Mouse (Mus musculus): ENCODE measurements at regions not wholly inside any gene's neighbourhood (a gene's known extent, or its start where the extent isn't known, plus 50 kb on each side); places are given as distances from the start of the nearest gene placed in this dataset.

GRCm38 (mm10) chr1:141954323-141954867, 1686.1 kb upstream of the B3galt2 start:
- Histone ChIP-seq H3K9me3 (ENCODE audit: control insufficient read depth, low read length) (no peaks in the 10 kb centered on the region), H3K27ac (no peak overlapping the region), H3K4me1 (replicated peaks; ENCODE audit: control insufficient read depth in 2 of 2, insufficient read depth in 2 of 2, low read length in 1 of 2) (no peaks in the 10 kb centered on the region), H3K4me3 (ENCODE audit: insufficient read depth in 1 of 2, low read depth in 2 of 2, low read length in 2 of 2) (no peak overlapping the region), H3K36me3 (replicated peaks; ENCODE audit: control insufficient read depth, insufficient read depth, low read depth) (no peaks in the 10 kb centered on the region), H3K9ac (replicated peaks) (no peak overlapping the region), H3K27me3 (ENCODE audit: control insufficient read depth, insufficient read depth, low read length) (no peaks in the 10 kb centered on the region), H3K4me2 (ENCODE audit: low read depth) (no peak overlapping the region)
- 71% methylated on average over 2 of the region's 2 CpGs for WGBS (ENCODE audit: insufficient replicate concordance)
- no peak for DNase-seq (ENCODE audit: low read depth in 3 of 3, low spot score in 3 of 3)
- ATAC-seq (ENCODE audit: insufficient read depth): no peak
- TF ChIP-seq CTCF (IDR thresholded peaks at IDR 0.05; ENCODE audit: low read depth) (no peak), EP300 (IDR thresholded peaks at IDR 0.05; ENCODE audit: low read depth) (no peak)

- Histone ChIP-seq H3K9ac (replicated peaks) (no peak overlapping the region), H3K27me3 (ENCODE audit: control insufficient read depth, insufficient read depth, low read length) (no peaks in the 10 kb centered on the region), H3K4me2 (ENCODE audit: low read depth) (no peak overlapping the region), H3K4me1 (replicated peaks; ENCODE audit: control insufficient read depth in 2 of 2, insufficient read depth in 2 of 2, low read length in 1 of 2) (no peaks in the 10 kb centered on the region), H3K27ac (no peak overlapping the region), H3K9me3 (ENCODE audit: control insufficient read depth, low read length) (no peaks in the 10 kb centered on the region), H3K4me3 (ENCODE audit: insufficient read depth in 1 of 2, low read depth in 2 of 2, low read length in 2 of 2) (no peak overlapping the region), H3K36me3 (replicated peaks; ENCODE audit: control insufficient read depth, insufficient read depth, low read depth) (no peaks in the 10 kb centered on the region)
- TF ChIP-seq EP300 (IDR thresholded peaks at IDR 0.05; ENCODE audit: low read depth) (no peak), CTCF (IDR thresholded peaks at IDR 0.05; ENCODE audit: low read depth) (peak; percentile 46; the same call in 1 of the 2 replicates)
- ATAC-seq (ENCODE audit: insufficient read depth) (no peak), DNase-seq (ENCODE audit: low read depth in 3 of 3, low spot score in 3 of 3) (no peak)
- WGBS (ENCODE audit: insufficient replicate concordance): 1% methylated on average over 2 of the region's 2 CpGs
Measured at GRCm38 (mm10) chr1:141961743-141962142, 1678.7 kb upstream of the B3galt2 start.

- Histone ChIP-seq H3K9me3 (ENCODE audit: control insufficient read depth, low read length) (no peaks in the 10 kb centered on the region), H3K27me3 (ENCODE audit: control insufficient read depth, insufficient read depth, low read length) (no peaks in the 10 kb centered on the region), H3K4me2 (ENCODE audit: low read depth) (no peak overlapping the region), H3K36me3 (replicated peaks; ENCODE audit: control insufficient read depth, insufficient read depth, low read depth) (no peaks in the 10 kb centered on the region), H3K9ac (replicated peaks) (no peak overlapping the region), H3K4me1 (replicated peaks; ENCODE audit: control insufficient read depth in 2 of 2, insufficient read depth in 2 of 2, low read length in 1 of 2) (no peaks in the 10 kb centered on the region), H3K4me3 (ENCODE audit: insufficient read depth in 1 of 2, low read depth in 2 of 2, low read length in 2 of 2) (no peak overlapping the region), H3K27ac (no peak overlapping the region)
- no peak for DNase-seq (ENCODE audit: low read depth in 3 of 3, low spot score in 3 of 3)
- no peak for ATAC-seq (ENCODE audit: insufficient read depth)
- WGBS (ENCODE audit: insufficient replicate concordance): 51% methylated on average over 5 of the region's 5 CpGs
- TF ChIP-seq CTCF (IDR thresholded peaks at IDR 0.05; ENCODE audit: low read depth) (no peak), EP300 (IDR thresholded peaks at IDR 0.05; ENCODE audit: low read depth) (no peak)
Measured at GRCm38 (mm10) chr1:141968133-141968532, 1672.3 kb upstream of the B3galt2 start.

GRCm38 (mm10) chr1:141974329-141974728, 1666.1 kb upstream of the B3galt2 start:
- no peaks in the 10 kb centered on the region for H3K9me3 ChIP-seq (ENCODE audit: control insufficient read depth, low read length)
- H3K36me3 ChIP-seq (replicated peaks; ENCODE audit: control insufficient read depth, insufficient read depth, low read depth): no peaks in the 10 kb centered on the region
- H3K4me2 ChIP-seq (ENCODE audit: low read depth): no peak overlapping the region
- H3K4me3 ChIP-seq (ENCODE audit: insufficient read depth in 1 of 2, low read depth in 2 of 2, low read length in 2 of 2): no peak overlapping the region
- no peaks in the 10 kb centered on the region for H3K4me1 ChIP-seq (replicated peaks; ENCODE audit: control insufficient read depth in 2 of 2, insufficient read depth in 2 of 2, low read length in 1 of 2)
- ATAC-seq (ENCODE audit: insufficient read depth) (no peak), DNase-seq (ENCODE audit: low read depth in 3 of 3, low spot score in 3 of 3) (no peak)
- H3K27me3 ChIP-seq (ENCODE audit: control insufficient read depth, insufficient read depth, low read length): no peaks in the 10 kb centered on the region
- H3K27ac ChIP-seq: no peak overlapping the region
- TF ChIP-seq CTCF (IDR thresholded peaks at IDR 0.05; ENCODE audit: low read depth): no peak
- no peak for TF ChIP-seq EP300 (IDR thresholded peaks at IDR 0.05; ENCODE audit: low read depth)
- H3K9ac ChIP-seq (replicated peaks): no peak overlapping the region

- H3K4me2 ChIP-seq (ENCODE audit: low read depth): no peak overlapping the region
- no peak overlapping the region for H3K4me3 ChIP-seq (ENCODE audit: insufficient read depth in 1 of 2, low read depth in 2 of 2, low read length in 2 of 2)
- DNase-seq (ENCODE audit: low read depth in 3 of 3, low spot score in 3 of 3): no peak
- no peaks in the 10 kb centered on the region for H3K36me3 ChIP-seq (replicated peaks; ENCODE audit: control insufficient read depth, insufficient read depth, low read depth)
- no peaks in the 10 kb centered on the region for H3K4me1 ChIP-seq (replicated peaks; ENCODE audit: control insufficient read depth in 2 of 2, insufficient read depth in 2 of 2, low read length in 1 of 2)
- no peak overlapping the region for H3K27ac ChIP-seq
- ATAC-seq (ENCODE audit: insufficient read depth): no peak
- TF ChIP-seq EP300 (IDR thresholded peaks at IDR 0.05; ENCODE audit: low read depth) (no peak), CTCF (IDR thresholded peaks at IDR 0.05; ENCODE audit: low read depth) (no peak)
- H3K27me3 ChIP-seq (ENCODE audit: control insufficient read depth, insufficient read depth, low read length): no peaks in the 10 kb centered on the region
- no peak overlapping the region for H3K9ac ChIP-seq (replicated peaks)
- no peaks in the 10 kb centered on the region for H3K9me3 ChIP-seq (ENCODE audit: control insufficient read depth, low read length)
Measured at GRCm38 (mm10) chr1:141999769-142000168, 1640.7 kb upstream of the B3galt2 start.

All from liver, embryonic 14.5 days (tissue).